Mouse (Mus musculus) heart, embryonic 11.5 days (tissue): ENCODE results near the gene Cpd. TPM values are rescaled to one million over a fixed set of nuclear protein-coding genes. Genes with fewer than 3 reads are reported as not detected.

Experiments used
- ATAC-seq: fragments of 200-750 bp; cut with Nextera tagmentation; replicated peaks from 2 replicates; pipeline ENCODE4 v1.8.0; 2017; ENCODE audit warnings: moderate library complexity; ENCODE audit not compliant: insufficient number of reproducible peaks, low FRiP score, low TSS enrichment
- H3K27ac ChIP-seq: fragments of 300-500 bp; sonication (generic); 2 replicates; pipeline ENCODE4 v1.5.1; 2014; ENCODE audit warnings: mild to moderate bottlenecking, low read depth, low read length
- H3K27me3 ChIP-seq: fragments of 300-500 bp; sonication (generic); 2 replicates; pipeline ENCODE4 v1.6.1; 2014; ENCODE audit warnings: mild to moderate bottlenecking, low read length, mixed read lengths; ENCODE audit not compliant: control insufficient read depth, insufficient read depth
- H3K36me3 ChIP-seq: fragments of 300-500 bp; sonication (generic); 2 replicates; pipeline ENCODE4 v1.6.1; 2014; ENCODE audit warnings: mild to moderate bottlenecking, low read length, moderate library complexity, mixed read lengths; ENCODE audit not compliant: control insufficient read depth, insufficient read depth
- H3K4me1 ChIP-seq: fragments of 300-500 bp; sonication (generic); 2 replicates; pipeline ENCODE4 v1.6.1; 2014; ENCODE audit warnings: low read length; ENCODE audit not compliant: control insufficient read depth, insufficient read depth
- H3K4me2 ChIP-seq: fragments of 300-500 bp; sonication (generic); 2 replicates; pipeline ENCODE4 v1.6.1; 2014; ENCODE audit warnings: mild to moderate bottlenecking, moderate library complexity
- H3K4me3 ChIP-seq: fragments of 300-500 bp; sonication (generic); 2 replicates; pipeline ENCODE4 v1.5.1; 2014; ENCODE audit warnings: low read depth, low read length
- H3K9ac ChIP-seq: fragments of 300-500 bp; sonication (generic); 2 replicates; pipeline ENCODE4 v1.6.1; 2014; ENCODE audit warnings: mild to moderate bottlenecking, low read depth, low read length, moderate library complexity
- H3K9me3 ChIP-seq: fragments of 300-500 bp; sonication (generic); replicated peaks from 2 replicates; pipeline ENCODE4 v1.6.1; 2016; ENCODE audit warnings: low read length; ENCODE audit not compliant: control insufficient read depth
- WGBS: fragments of 180-500 bp; shearing (Covaris S2); extraction: QIAGEN DNeasy Blood & Tissue Kit; methylation state at CpG from one replicate; pipeline ENCODE4 v1.1.7; 2014; ENCODE audit not compliant: insufficient replicate concordance; 5-methylcytosine and 5-hydroxymethylcytosine counted together
- polyA plus RNA-seq: library from polyadenylated mRNA; unstranded; fragments of >200 nt; fragmentation: Nextera tagmentation; extraction: Ambion mirVana; gene quantifications from 2 replicates; pipeline ENCODE4 v1.2.1, GENCODE M21; 2014

Gene Cpd
- polyA plus RNA-seq, result 19.9 and 20.8 TPM in 2 replicates

GRCm38 (mm10) chr11:76846878-76847222 lies at the start of gene Cpd:
TSS of gene Cpd (minus strand) at chr11:76847018.
- no peaks in the 10 kb centered on the region for H3K27me3 ChIP-seq
- H3K4me2 ChIP-seq, result peak within 1 kb of the TSS; percentile 99
- peaks cover 32% of the 10 kb centered on the region for H3K4me1 ChIP-seq
- WGBS, result 0% methylated on average over 29 of the region's 29 CpGs
- H3K36me3 ChIP-seq, result no peaks in the 10 kb centered on the region
- H3K9ac ChIP-seq, result peak within 1 kb of the TSS; percentile 87
- H3K27ac ChIP-seq, result peak within 1 kb of the TSS; percentile 78
- H3K9me3 ChIP-seq, result no peaks in the 10 kb centered on the region
- peak within 1 kb of the TSS; percentile 83 for H3K4me3 ChIP-seq
- ATAC-seq, result peak; percentile 98

DNA sequence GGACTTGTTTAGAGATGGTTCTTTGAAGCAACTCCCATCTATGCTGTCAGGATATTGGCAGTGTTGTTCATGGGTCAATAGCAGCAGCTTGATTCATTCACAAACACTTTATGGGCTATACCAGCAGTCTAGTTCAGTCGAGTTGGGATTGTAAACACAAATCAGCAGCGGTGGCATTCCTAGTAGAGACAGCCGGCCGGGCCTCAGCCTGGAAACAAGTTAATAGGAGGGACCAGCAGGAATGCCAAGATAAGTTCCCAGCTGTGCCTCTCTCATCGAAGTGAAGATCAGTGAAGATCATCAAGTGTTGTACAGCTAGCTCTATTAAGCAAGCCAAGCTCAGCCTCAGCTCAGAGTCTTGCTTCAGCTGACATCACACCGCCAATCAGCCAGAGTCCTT lies 49.5 kb upstream of the Cpd start:
- Histone ChIP-seq H3K36me3 (no peaks in the 10 kb centered on the region), H3K4me3 (no peak overlapping the region), H3K27ac (no peak overlapping the region), H3K9ac (no peak overlapping the region), H3K4me2 (no peak overlapping the region), H3K27me3 (no peaks in the 10 kb centered on the region), H3K4me1 (0 out of 2 replicates have a peak, but pooled peaks cover 2% of the 10 kb centered on the region), H3K9me3 (no peaks in the 10 kb centered on the region)
- no peak for ATAC-seq
- 42% methylated on average over 6 of the region's 6 CpGs for WGBS

- no peaks in the 10 kb centered on the region for H3K27me3 ChIP-seq
- H3K4me3 ChIP-seq, result no peak overlapping the region
- ATAC-seq, result 0 out of 2 replicates have a peak, but pooled peaks have one; percentile 41
- WGBS, result 20% methylated on average over 5 of the region's 5 CpGs
- no peaks in the 10 kb centered on the region for H3K9me3 ChIP-seq
- H3K36me3 ChIP-seq, result no peaks in the 10 kb centered on the region
- no peak overlapping the region for H3K9ac ChIP-seq
- H3K27ac ChIP-seq, result no peak overlapping the region
- H3K4me1 ChIP-seq, result peaks cover 12% of the 10 kb centered on the region
- no peak overlapping the region for H3K4me2 ChIP-seq
Measured at GRCm38 (mm10) chr11:76894240-76894639, 47.4 kb upstream of the Cpd start.

- no peaks in the 10 kb centered on the region for H3K9me3 ChIP-seq
- H3K9ac ChIP-seq, result no peak overlapping the region
- ATAC-seq, result peak; percentile 76
- no peak overlapping the region for H3K4me3 ChIP-seq
- H3K27me3 ChIP-seq, result no peaks in the 10 kb centered on the region
- no peak overlapping the region for H3K4me2 ChIP-seq
- peak overlapping the region; percentile 77 for H3K27ac ChIP-seq
- WGBS, result 26% methylated on average over 4 of the region's 4 CpGs
- peaks cover 13% of the 10 kb centered on the region for H3K4me1 ChIP-seq
- no peaks in the 10 kb centered on the region for H3K36me3 ChIP-seq
Measured at GRCm38 (mm10) chr11:76893570-76893969, 46.8 kb upstream of the Cpd start.

- 70% methylated on average over 3 of the region's 3 CpGs for WGBS
- H3K4me3 ChIP-seq, result no peak overlapping the region
- peak overlapping the region; percentile 71 for H3K27ac ChIP-seq
- no peak overlapping the region for H3K4me2 ChIP-seq
- no peaks in the 10 kb centered on the region for H3K27me3 ChIP-seq
- no peaks in the 10 kb centered on the region for H3K36me3 ChIP-seq
- no peaks in the 10 kb centered on the region for H3K9me3 ChIP-seq
- peaks cover 13% of the 10 kb centered on the region for H3K4me1 ChIP-seq
- ATAC-seq, result no peak
- H3K9ac ChIP-seq, result no peak overlapping the region
Measured at GRCm38 (mm10) chr11:76892972-76893371, 46.2 kb upstream of the Cpd start.

GRCm38 (mm10) chr11:76891738-76892349 lies 45.0 kb upstream of the Cpd start:
- 77% methylated on average over 4 of the region's 4 CpGs for WGBS
- H3K9ac ChIP-seq, result no peak overlapping the region
- H3K27ac ChIP-seq, result no peak overlapping the region
- peaks cover 13% of the 10 kb centered on the region for H3K4me1 ChIP-seq
- no peak for ATAC-seq
- no peak overlapping the region for H3K4me2 ChIP-seq
- no peak overlapping the region for H3K4me3 ChIP-seq
- H3K27me3 ChIP-seq, result no peaks in the 10 kb centered on the region
- H3K9me3 ChIP-seq, result no peaks in the 10 kb centered on the region
- no peaks in the 10 kb centered on the region for H3K36me3 ChIP-seq

DNA sequence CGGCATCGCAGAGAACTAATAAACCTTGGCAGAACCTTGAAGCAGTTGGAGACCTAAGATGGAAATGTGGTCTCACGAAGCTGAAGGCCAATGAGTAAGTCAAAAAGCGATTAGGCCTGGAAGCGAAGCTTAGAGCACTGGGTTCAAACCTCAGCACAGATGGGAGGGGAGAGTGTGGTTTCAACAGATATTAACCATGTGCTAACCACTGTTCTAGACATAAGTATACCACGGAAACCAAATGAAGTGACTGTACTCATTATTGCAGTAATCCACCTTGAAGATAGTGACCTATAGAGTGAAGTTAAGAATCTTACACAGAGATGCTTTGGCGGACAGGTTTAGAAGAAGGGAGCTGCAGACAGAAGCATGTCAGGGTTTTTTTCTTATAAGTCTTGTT lies 44.4 kb upstream of the Cpd start:
- Histone ChIP-seq H3K27ac (no peak overlapping the region), H3K4me2 (no peak overlapping the region), H3K36me3 (no peaks in the 10 kb centered on the region), H3K9ac (no peak overlapping the region), H3K9me3 (no peaks in the 10 kb centered on the region), H3K4me3 (no peak overlapping the region), H3K27me3 (no peaks in the 10 kb centered on the region), H3K4me1 (peaks cover 12% of the 10 kb centered on the region)
- ATAC-seq, result no peak
- WGBS, result 86% methylated on average over 7 of the region's 7 CpGs

GRCm38 (mm10) chr11:76889339-76890164 lies 42.7 kb upstream of the Cpd start:
- H3K27me3 ChIP-seq, result no peaks in the 10 kb centered on the region
- H3K9me3 ChIP-seq, result no peaks in the 10 kb centered on the region
- ATAC-seq, result no peak
- WGBS, result 38% methylated on average over 10 of the region's 10 CpGs
- H3K9ac ChIP-seq, result no peak overlapping the region
- H3K4me3 ChIP-seq, result no peak overlapping the region
- peaks cover 11% of the 10 kb centered on the region for H3K4me1 ChIP-seq
- H3K27ac ChIP-seq, result 0 out of 2 replicates have a peak overlapping the region, but pooled peaks have one; percentile 35
- no peaks in the 10 kb centered on the region for H3K36me3 ChIP-seq
- peak overlapping the region; percentile 38 for H3K4me2 ChIP-seq
